Comparison of ENCODE assay signal across 23 mouse cellular contexts in the genomic region with DNA sequence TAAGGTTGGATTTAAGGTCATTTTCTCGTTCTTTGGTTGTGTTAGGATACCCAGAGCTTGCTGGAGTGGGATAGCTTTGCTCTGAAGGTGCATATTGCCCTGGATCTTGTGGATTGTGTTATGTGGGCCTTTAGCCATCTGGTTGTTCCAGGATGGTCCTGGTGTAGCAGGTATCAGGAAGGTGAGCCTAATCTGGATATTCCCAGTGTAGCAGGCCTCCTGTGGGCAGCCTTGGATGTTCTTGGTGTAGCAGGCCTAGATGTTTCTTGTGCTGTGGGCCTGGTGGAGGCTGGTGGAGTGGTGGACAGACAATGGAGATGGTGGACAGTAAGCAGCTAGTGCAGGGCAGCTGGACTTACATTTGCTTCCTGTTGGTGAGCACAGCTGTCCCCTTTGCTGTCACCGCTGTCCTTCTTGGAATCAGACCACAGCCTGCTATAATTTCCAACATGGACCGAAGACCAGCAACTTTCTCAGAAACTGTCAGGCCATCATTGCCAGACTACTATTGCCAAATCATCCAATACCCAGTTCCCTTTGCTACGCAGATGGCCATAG.
A peak's percentile ranks its signal among the peaks of the same experiment; 100 is the strongest.
DNase-seq lines count a peak whose midpoint lies in the region; ATAC-seq and TF ChIP-seq lines count a peak whose summit lies in the region.
"Had no signal": no experiment of that assay in that cellular context is flagged by ENCODE, and none has a peak within 500 bp of the region (broad histone marks: within the 10 kb centered on the region; RNA-seq: fewer than 3 reads in every experiment).

No protein-coding gene starts in this region.

- no peak for TF ChIP-seq EP300 in liver, postnatal 0 days (IDR thresholded peaks at IDR 0.05; ENCODE audit: low read depth)

- H3K36me3 ChIP-seq in forebrain, embryonic 11.5 days (ENCODE audit: control insufficient read depth, insufficient read depth, low read length) = no peaks in the 10 kb centered on the region
- H3K36me3 ChIP-seq in forebrain, embryonic 14.5 days (ENCODE audit: control insufficient read depth, insufficient read depth, low read length) = no peaks in the 10 kb centered on the region
- H3K36me3 ChIP-seq in liver, postnatal 0 days (replicated peaks; ENCODE audit: insufficient read depth, low read length) = no peaks in the 10 kb centered on the region
- no peaks in the 10 kb centered on the region for H3K36me3 ChIP-seq in liver, embryonic 11.5 days (ENCODE audit: control insufficient read depth, insufficient read depth, low read length)
- no peaks in the 10 kb centered on the region for H3K36me3 ChIP-seq in midbrain, embryonic 10.5 days
- H3K36me3 ChIP-seq: embryonic facial prominence, embryonic 15.5 days; forebrain, embryonic 10.5 days; G1E; heart, embryonic 15.5 days; hindbrain, embryonic 13.5 days had no signal

- TF ChIP-seq CTCF in liver, postnatal 0 days (IDR thresholded peaks at IDR 0.05; ENCODE audit: low read depth) = no peak

- H3K27me3 ChIP-seq in forebrain, embryonic 11.5 days (ENCODE audit: control insufficient read depth, insufficient read depth, low read length) = no peaks in the 10 kb centered on the region
- H3K27me3 ChIP-seq in forebrain, embryonic 14.5 days (replicated peaks; ENCODE audit: control insufficient read depth, insufficient read depth, low read length) = no peaks in the 10 kb centered on the region
- H3K27me3 ChIP-seq in liver, postnatal 0 days (ENCODE audit: insufficient read depth, low read length) = no peaks in the 10 kb centered on the region
- H3K27me3 ChIP-seq in liver, embryonic 11.5 days (replicated peaks; ENCODE audit: control insufficient read depth, insufficient read depth, low read length) = no peaks in the 10 kb centered on the region
- H3K27me3 ChIP-seq in midbrain, embryonic 10.5 days (ENCODE audit: low read depth, poor library complexity, severe bottlenecking) = no peaks in the 10 kb centered on the region
- H3K27me3 ChIP-seq: embryonic facial prominence, embryonic 15.5 days; heart, embryonic 15.5 days; hindbrain, embryonic 13.5 days had no signal

- DNase-seq in forebrain, embryonic 11.5 days (ENCODE audit: low spot score) = peak; percentile 33
- no peak for DNase-seq in forebrain, embryonic 14.5 days (ENCODE audit: low spot score)
- DNase-seq in liver, postnatal 0 days = peak; percentile 7
- no peak for DNase-seq in liver, embryonic 11.5 days (ENCODE audit: low spot score)
- DNase-seq in thymus, postnatal 4 days = peak; percentile 1
- DNase-seq in thymus, postnatal 0 days (ENCODE audit: low spot score) = no peak
- no peak for DNase-seq in midbrain, embryonic 10.5 days (ENCODE audit: low spot score)
- DNase-seq: adrenal gland, postnatal 10 days; B cell, adult 2 months; cerebellum, adult 11 months; cerebellum, adult 8-10 months; embryo, embryonic 11 days; gastrocnemius, postnatal 10 days; heart, postnatal 14 days had no signal

- ATAC-seq in forebrain, embryonic 11.5 days (replicated peaks; ENCODE audit: low FRiP score) = no peak
- no peak for ATAC-seq in forebrain, embryonic 14.5 days
- ATAC-seq in liver, postnatal 0 days = no peak
- no peak for ATAC-seq in liver, embryonic 11.5 days (replicated peaks; ENCODE audit: low FRiP score)
- ATAC-seq: CD4-positive, CD25-positive, alpha-beta regulatory T cell, adult 4 months; forebrain, embryonic 16.5 days; hindbrain, postnatal 0 days had no signal

- no peak overlapping the region for H3K4me2 ChIP-seq in forebrain, embryonic 11.5 days (ENCODE audit: low read depth, low read length, severe bottlenecking)
- H3K4me2 ChIP-seq in forebrain, embryonic 14.5 days (ENCODE audit: low read length) = no peak overlapping the region
- no peak overlapping the region for H3K4me2 ChIP-seq in liver, postnatal 0 days (ENCODE audit: low read depth, low read length)
- H3K4me2 ChIP-seq in liver, embryonic 11.5 days = no peak overlapping the region
- H3K4me2 ChIP-seq: embryonic facial prominence, embryonic 15.5 days; heart, embryonic 15.5 days; hindbrain, embryonic 13.5 days had no signal

- H3K9me3 ChIP-seq in forebrain, embryonic 11.5 days (ENCODE audit: control insufficient read depth, low read length) = no peaks in the 10 kb centered on the region
- H3K9me3 ChIP-seq in forebrain, embryonic 14.5 days (replicated peaks; ENCODE audit: control insufficient read depth, low read length) = no peaks in the 10 kb centered on the region
- H3K9me3 ChIP-seq in liver, postnatal 0 days (ENCODE audit: low read length) = no peaks in the 10 kb centered on the region
- H3K9me3 ChIP-seq in liver, embryonic 11.5 days (ENCODE audit: control insufficient read depth, low read length) = no peaks in the 10 kb centered on the region
- peaks cover 4% of the 10 kb centered on the region; the same call in 1 of the 2 replicates for H3K9me3 ChIP-seq in midbrain, embryonic 10.5 days (replicated peaks)
- H3K9me3 ChIP-seq: embryonic facial prominence, embryonic 15.5 days; forebrain, embryonic 10.5 days; G1E; heart, embryonic 15.5 days; hindbrain, embryonic 13.5 days had no signal

- H3K4me1 ChIP-seq in forebrain, embryonic 11.5 days (replicated peaks; ENCODE audit: control insufficient read depth, insufficient read depth, low read length) = peaks cover 2% of the 10 kb centered on the region; the same call in 1 of the 2 replicates
- peaks cover 3% of the 10 kb centered on the region; the same call in 1 of the 2 replicates for H3K4me1 ChIP-seq in forebrain, embryonic 14.5 days (ENCODE audit: control insufficient read depth, insufficient read depth, low read length)
- no peaks in the 10 kb centered on the region for H3K4me1 ChIP-seq in liver, postnatal 0 days (ENCODE audit: insufficient read depth)
- H3K4me1 ChIP-seq in liver, embryonic 11.5 days (replicated peaks; ENCODE audit: control insufficient read depth, insufficient read depth, low read length) = no peaks in the 10 kb centered on the region
- peaks cover 6% of the 10 kb centered on the region for H3K4me1 ChIP-seq in midbrain, embryonic 10.5 days
- H3K4me1 ChIP-seq: embryonic facial prominence, embryonic 15.5 days; heart, embryonic 15.5 days had no signal

- H3K27ac ChIP-seq in forebrain, embryonic 11.5 days (ENCODE audit: low read depth, low read length) = no peak overlapping the region
- no peak overlapping the region for H3K27ac ChIP-seq in forebrain, embryonic 14.5 days (ENCODE audit: low read depth, low read length)
- H3K27ac ChIP-seq in liver, postnatal 0 days (ENCODE audit: low read depth) = no peak overlapping the region
- H3K27ac ChIP-seq in liver, embryonic 11.5 days (ENCODE audit: low read depth, low read length) = no peak overlapping the region
- no peak overlapping the region for H3K27ac ChIP-seq in midbrain, embryonic 10.5 days (replicated peaks)
- H3K27ac ChIP-seq: embryonic facial prominence, embryonic 15.5 days; forebrain, embryonic 10.5 days; heart, embryonic 15.5 days; hindbrain, embryonic 13.5 days; hindbrain, postnatal 0 days had no signal

- H3K9ac ChIP-seq in forebrain, embryonic 11.5 days (ENCODE audit: low read length) = no peak overlapping the region
- no peak overlapping the region for H3K9ac ChIP-seq in forebrain, embryonic 14.5 days (ENCODE audit: low read length)
- H3K9ac ChIP-seq in liver, postnatal 0 days (replicated peaks) = no peak overlapping the region
- no peak overlapping the region for H3K9ac ChIP-seq in liver, embryonic 11.5 days (ENCODE audit: low read depth, low read length)
- H3K9ac ChIP-seq: embryonic facial prominence, embryonic 15.5 days; heart, embryonic 15.5 days; hindbrain, embryonic 13.5 days had no signal

- H3K4me3 ChIP-seq in forebrain, embryonic 11.5 days (ENCODE audit: low read depth, low read length) = no peak overlapping the region
- H3K4me3 ChIP-seq in forebrain, embryonic 14.5 days (ENCODE audit: low read depth, low read length) = no peak overlapping the region
- no peak overlapping the region for H3K4me3 ChIP-seq in liver, postnatal 0 days (ENCODE audit: low read depth, low read length)
- no peak overlapping the region for H3K4me3 ChIP-seq in liver, embryonic 11.5 days (ENCODE audit: low read depth, low read length)
- H3K4me3 ChIP-seq in midbrain, embryonic 10.5 days = no peak overlapping the region
- H3K4me3 ChIP-seq: embryonic facial prominence, embryonic 15.5 days; erythroblast, embryonic 14.5 days; forebrain, embryonic 10.5 days; heart, embryonic 15.5 days; hindbrain, embryonic 13.5 days had no signal

- WGBS in forebrain, embryonic 11.5 days = 89% methylated on average over 4 of the region's 4 CpGs
- WGBS in forebrain, embryonic 14.5 days = 91% methylated on average over 4 of the region's 4 CpGs
- 81% methylated on average over 4 of the region's 4 CpGs for WGBS in liver, postnatal 0 days (ENCODE audit: insufficient replicate concordance)
- 82% methylated on average over 4 of the region's 4 CpGs for WGBS in liver, embryonic 11.5 days
- 91% methylated on average over 4 of the region's 4 CpGs for WGBS in midbrain, embryonic 10.5 days

Comparison
In these comparisons a context has a peak if more than half of its experiments do, and no peak if none do; other contexts are left out.
1. DNase-seq: peak in forebrain, embryonic 11.5 days (single experiment), liver, postnatal 0 days (single experiment) and thymus, postnatal 4 days (single experiment); none in forebrain, embryonic 14.5 days (single experiment), liver, embryonic 11.5 days (single experiment), thymus, postnatal 0 days (single experiment) and midbrain, embryonic 10.5 days (single experiment).